Mouse (Mus musculus) layer of hippocampus, postnatal 36 days (tissue): Measurements from ENCODE around the gene Cmah. TPM values are rescaled to one million over a fixed set of nuclear protein-coding genes. Genes with fewer than 3 reads are reported as not detected.
"Not testable (repeated sequence)": the region's sequence is repeated elsewhere in the genome, so short reads cannot be mapped to it uniquely, and the experiment has no call there.

Experiments
- DNase-seq, 2 experiments: peaks; one replicate each; pipeline ENCODE4 v3.0.0; 2022
- total RNA-seq, 2 experiments: library from RNA; stranded (reverse); gene quantifications; 2 replicates each; pipeline ENCODE4 v1.2.3; 2021

Gene Cmah
- total RNA-seq, 2 experiments from 2014 or later, result 0.47 to 0.71 TPM

DNA sequence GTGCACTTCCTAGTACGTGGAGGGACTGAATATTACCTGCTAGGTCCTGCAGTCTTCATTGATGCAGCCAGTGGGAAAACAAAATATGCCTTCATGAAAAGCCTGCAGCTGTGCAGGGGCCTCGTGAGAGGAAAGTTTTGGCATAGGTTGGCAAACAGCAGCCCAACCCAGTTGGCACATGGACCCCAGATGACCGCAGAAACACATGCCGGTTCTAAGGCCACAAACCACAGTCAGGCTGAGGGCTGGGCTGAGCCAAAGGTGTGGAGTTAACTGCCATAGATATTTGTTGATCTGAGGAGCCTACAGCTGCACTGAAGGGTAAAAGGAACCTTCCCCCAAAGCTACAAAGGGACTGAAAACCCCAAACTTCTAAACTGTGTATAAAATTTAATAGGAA, 14.9 kb downstream of the Cmah start:
- no peak for DNase-seq

GRCm38 (mm10) chr13:24353004-24353403, 25.8 kb downstream of the Cmah start:
- DNase-seq, result no peak

GRCm38 (mm10) chr13:24354751-24355150, 27.5 kb downstream of the Cmah start:
- no peak for DNase-seq

DNA sequence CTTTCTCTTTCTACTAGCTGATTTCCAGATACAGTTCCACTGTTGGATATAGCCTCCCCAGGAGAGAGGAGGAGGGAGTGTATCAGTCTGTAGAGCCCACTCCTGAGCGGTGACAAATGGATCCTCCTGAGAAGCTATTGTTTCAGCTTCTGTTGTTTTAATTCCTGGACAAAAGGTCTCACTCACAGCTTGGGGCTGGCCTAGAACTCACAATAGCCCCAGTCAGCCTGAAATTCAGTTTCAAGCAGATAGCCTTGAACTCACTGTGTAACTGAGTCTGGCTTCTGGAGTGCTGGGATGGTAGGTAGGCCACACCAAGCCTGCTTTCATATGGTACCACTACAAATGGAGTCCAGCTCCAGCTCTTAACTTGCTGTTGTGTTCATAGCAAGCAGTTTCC, 32.0 kb downstream of the Cmah start:
- DNase-seq, result no peak

GRCm38 (mm10) chr13:24365191-24365590, 38.0 kb downstream of the Cmah start:
- no peak for DNase-seq

DNA sequence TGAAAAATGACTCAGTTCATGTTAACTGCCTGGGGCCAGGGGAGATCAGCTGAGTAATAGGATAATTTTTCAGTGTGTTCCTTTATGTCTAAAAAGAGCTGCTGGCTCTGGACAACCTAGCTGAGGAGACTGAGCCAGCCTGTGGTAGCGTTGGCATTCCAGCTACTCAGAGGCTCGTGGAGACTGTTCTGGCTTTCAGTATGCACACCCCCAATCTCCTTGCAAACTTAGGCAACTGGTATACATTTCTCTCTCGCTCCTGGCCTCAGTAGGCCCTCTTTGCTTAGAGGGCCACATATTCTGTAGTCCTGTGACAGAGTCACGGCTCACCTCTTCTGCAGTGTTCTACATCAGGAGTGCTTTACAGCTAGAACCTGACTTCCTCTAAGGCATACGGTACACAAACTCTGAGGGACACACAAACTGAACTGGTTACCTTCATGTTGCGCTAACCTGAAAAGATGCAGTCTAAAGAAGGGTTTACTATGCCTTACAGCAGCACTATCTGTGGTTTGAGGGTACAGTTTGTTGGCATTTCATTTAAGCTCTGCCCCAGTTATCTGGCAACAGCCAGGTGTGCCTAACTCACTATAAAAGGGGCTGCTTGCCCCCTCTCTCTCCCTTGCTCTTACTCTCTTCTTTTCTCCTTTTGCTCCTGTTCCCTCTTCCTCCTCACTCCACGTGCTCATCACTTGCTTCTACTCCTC, 45.8 kb downstream of the Cmah start:
- DNase-seq, result no peak

GRCm38 (mm10) chr13:24374606-24375005, 47.4 kb downstream of the Cmah start:
- DNase-seq, result not testable (repeated sequence)

GRCm38 (mm10) chr13:24375320-24376203, 48.4 kb downstream of the Cmah start:
- DNase-seq, result no peak

GRCm38 (mm10) chr13:24380713-24381112, 53.5 kb downstream of the Cmah start:
- no peak for DNase-seq

DNA sequence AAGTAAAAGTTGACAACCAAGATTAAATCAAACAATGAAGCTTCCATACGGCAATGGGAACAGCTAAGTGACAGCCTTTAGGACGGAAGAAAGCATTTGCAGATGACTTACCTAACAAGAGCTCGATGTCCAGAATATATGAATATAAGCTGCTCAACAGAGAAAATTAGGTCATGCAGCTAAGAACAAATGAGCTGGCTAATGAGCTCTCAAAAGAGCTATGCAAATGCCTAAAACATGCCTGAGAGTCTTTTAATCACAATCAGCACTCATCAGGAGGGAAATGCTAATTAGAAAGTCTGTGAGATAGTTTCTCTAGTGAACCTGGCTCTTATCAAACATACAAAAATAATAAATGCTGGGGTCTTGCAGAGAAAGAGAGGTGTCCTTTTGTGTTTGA, 56.7 kb downstream of the Cmah start:
- no peak for DNase-seq

DNA sequence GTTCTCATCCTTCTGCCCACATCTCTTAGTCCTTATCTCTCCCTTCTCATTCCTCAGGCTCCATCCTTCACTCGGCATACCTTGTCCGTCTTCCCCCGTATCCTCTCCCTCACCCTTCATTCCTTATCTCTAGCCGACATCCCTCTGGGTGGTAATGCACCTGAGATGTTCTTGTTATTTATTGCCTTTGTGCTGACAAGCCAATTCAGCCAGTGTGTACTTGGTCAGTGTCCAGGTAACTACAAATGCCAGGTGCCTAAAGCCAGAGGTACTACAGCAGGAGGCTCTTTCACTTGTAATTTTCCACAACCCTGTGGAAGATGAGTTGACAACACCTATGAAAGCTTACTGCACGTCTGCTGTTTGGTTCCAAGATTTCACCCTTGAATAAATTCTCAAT, 64.7 kb downstream of the Cmah start:
- no peak for DNase-seq

GRCm38 (mm10) chr13:24392655-24393054, 65.5 kb downstream of the Cmah start:
- DNase-seq, result no peak

DNA sequence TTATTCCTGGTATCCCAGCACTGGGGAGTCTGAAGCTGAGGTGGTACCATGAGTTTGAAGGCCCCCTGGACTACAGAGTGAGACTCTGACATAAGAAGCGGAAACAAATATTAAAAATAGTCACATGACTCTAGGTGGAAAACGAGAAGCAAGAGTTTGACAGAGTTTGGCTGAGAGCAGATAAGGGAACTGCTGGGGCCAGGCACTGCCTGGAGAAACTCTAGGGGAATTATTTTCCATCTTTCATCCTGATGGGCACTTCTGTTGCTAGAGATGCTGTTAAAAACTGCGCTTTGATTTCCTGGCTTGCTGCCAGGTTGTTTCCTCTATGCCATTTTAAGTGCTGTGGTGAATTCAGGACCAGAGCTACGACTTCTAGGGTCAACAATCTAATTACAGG, 65.9 kb downstream of the Cmah start:
- DNase-seq, result no peak

- DNase-seq, result no peak
Measured at GRCm38 (mm10) chr13:24395815-24396214, 68.6 kb downstream of the Cmah start.

DNA sequence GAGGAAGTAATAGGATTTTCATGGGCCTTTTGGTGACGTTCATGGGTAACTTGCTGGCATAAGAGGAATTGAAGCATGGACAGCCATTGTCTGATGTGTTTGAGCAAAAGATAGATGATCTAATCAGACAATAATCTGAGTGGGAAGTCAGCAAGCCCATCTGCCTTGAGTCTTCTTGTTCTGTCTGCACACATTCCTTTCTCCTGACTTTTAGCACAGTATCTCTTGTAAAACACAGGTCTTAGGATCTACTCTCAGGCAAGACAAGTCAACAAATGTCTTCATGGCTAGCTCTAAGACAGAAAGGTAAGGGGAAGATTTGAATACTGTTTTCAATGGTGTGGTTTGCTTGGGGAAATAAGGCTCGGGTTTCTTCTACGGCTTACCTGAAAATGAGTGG, 70.0 kb downstream of the Cmah start:
- DNase-seq, result no peak

GRCm38 (mm10) chr13:24398488-24398887, 71.3 kb downstream of the Cmah start:
- no peak for DNase-seq

DNA sequence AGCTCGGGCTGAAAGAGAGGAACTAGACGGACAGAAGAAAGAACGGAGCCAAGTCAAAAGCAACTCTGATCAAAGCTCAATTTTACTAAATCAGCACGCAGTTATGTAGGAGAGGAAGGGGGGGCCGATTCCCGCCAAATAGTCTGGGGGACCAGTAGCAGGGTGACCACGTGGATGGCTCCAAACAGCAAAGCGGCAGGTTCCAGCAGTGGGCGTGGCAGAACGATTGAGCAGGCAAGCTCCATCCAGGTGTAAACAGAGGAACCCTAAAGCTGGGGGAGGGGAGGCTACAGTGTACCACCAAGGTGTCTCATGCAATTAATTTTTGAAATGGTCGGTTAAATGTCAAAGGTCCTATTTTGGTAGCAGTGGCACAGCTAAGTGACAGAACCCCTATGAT, 74.6 kb downstream of the Cmah start:
- not testable (repeated sequence) for DNase-seq

DNA sequence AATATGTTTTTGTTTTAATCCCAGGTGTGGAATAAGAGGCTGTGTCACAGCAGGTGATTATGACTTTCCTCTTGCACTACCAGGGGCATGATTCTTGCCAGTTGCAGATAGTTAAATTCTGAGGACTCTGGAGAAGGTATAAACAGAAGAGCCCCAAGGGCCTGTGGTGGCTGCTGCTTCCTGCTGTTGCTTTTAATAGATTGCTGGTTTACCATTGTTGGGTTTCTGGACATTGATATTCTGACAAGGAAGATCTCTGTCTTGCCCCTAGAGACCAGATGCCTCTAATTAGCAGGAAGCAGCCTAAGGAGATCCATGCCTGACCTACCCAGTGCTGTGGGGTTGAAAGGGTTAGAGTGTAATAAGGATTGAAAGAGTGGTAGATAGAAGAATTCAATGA, 75.8 kb downstream of the Cmah start:
- DNase-seq, result no peak

DNA sequence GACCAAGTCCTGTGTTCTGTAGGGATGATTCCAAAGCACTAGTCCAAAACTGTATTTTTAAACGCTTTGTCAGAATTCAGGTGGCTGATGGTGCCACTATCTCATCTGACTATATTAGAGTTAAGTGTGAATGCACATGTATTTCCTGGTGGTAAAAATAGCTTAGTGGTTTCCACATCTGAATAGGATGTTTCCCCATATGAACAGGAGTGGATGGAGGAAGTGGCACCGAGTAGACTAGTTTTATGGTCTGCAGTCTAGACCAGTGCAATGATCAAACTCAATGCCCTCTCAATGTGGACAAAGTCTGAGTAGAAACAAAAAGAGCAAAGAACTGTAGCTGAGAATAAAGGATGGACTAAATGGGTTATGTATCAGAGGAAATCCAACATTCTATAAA, 79.6 kb downstream of the Cmah start:
- DNase-seq, result no peak

GRCm38 (mm10) chr13:24414635-24415206, 87.5 kb downstream of the Cmah start:
- no peak for DNase-seq

- DNase-seq, result no peak
Measured at GRCm38 (mm10) chr13:24415506-24416206, 88.5 kb downstream of the Cmah start.

GRCm38 (mm10) chr13:24416409-24416808, 89.2 kb downstream of the Cmah start:
- no peak for DNase-seq

GRCm38 (mm10) chr13:24418024-24418423, 90.8 kb downstream of the Cmah start:
- no peak for DNase-seq
